Mouse (Mus musculus): ENCODE results near the gene Tmem62. TPM values are rescaled to one million over a fixed set of nuclear protein-coding genes. Genes with fewer than 3 reads are reported as not detected.
A peak's percentile ranks its signal among the peaks of the same experiment; 100 is the strongest.
"Not testable (repeated sequence)": the region's sequence is repeated elsewhere in the genome, so short reads cannot be mapped to it uniquely, and the experiment has no call there.

Gene Tmem62
- polyA plus RNA-seq, 1 experiment: 8.0 TPM

DNA sequence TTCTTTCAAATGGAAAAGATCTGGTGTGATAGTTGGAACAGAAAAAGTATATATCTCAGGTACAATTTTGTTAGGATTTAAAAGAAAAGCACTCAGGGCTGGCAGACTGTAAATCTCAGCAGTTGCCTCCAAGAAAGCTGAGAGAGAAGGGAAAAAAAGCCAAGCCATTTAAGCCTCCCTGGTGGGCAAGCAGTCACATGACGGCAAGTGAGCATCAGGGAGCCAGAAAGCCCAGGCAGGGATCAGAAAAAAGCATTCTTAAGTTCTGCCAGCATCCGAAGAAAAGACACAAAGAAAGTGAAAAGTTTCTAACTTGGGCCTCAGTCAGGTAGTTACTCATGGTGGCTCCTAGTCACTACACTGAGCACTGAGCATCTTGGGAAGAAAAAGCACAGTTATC, 6.8 kb downstream of the Tmem62 start:
- peaks cover 8% of the 10 kb centered on the region for H3K4me1 ChIP-seq (ENCODE audit: control insufficient read depth, insufficient read depth, low read length)
- TF ChIP-seq CTCF (IDR thresholded peaks at IDR 0.05; ENCODE audit: borderline replicate concordance, insufficient read depth, low read length): no peak
- no peak for TF ChIP-seq POLR2A (IDR thresholded peaks at IDR 0.05; ENCODE audit: low read depth, low read length)
- no peak overlapping the region for H3K27ac ChIP-seq (ENCODE audit: insufficient read depth, low read length)
- H3K4me3 ChIP-seq (ENCODE audit: insufficient read depth, low read length): no peak overlapping the region

DNA sequence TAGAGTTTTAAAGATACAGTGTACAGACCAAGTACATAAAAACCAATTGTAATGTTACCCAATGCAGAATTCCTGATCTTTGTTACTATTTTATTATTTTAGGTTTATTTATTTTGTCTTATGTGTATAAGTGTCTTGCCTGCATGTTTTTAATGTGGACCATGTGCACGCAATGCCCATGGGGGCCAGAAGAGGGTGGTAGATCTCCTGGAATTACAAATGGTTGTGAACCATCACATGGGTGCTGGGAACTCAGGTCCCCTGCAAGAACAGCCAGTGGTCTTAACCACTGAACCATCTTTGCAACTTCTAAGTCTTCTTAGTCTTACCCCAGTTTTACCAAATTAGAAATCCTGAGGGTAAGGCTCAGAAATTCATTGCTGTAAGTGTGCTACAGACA, 8.4 kb downstream of the Tmem62 start:
- Histone ChIP-seq H3K4me3 (ENCODE audit: insufficient read depth, low read length) (no peak overlapping the region), H3K4me1 (ENCODE audit: control insufficient read depth, insufficient read depth, low read length) (peaks cover 4% of the 10 kb centered on the region), H3K27ac (ENCODE audit: insufficient read depth, low read length) (no peak overlapping the region)
- TF ChIP-seq POLR2A (IDR thresholded peaks at IDR 0.05; ENCODE audit: low read depth, low read length) (no peak), CTCF (IDR thresholded peaks at IDR 0.05; ENCODE audit: borderline replicate concordance, insufficient read depth, low read length) (no peak)

DNA sequence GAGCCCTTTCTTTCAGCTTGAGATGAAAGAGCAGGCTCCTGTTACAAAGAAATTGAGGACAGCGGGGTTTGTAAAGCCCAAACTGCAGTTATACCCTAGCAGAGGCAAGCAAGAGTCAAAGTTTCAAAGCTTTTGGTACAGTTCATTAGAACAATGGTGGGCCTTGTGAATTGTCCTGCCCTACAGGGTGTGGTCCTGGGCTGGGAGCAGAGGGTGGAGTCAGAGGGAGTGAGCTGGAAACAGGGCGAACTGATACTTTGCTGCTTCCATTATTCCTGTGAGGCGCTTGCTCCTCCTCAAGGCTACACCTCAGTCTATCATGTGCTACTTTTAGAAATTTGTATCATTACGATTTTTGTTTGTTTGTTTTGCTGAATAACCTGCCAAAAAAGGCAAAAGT, 14.4 kb downstream of the Tmem62 start:
- Histone ChIP-seq H3K27ac (ENCODE audit: insufficient read depth, low read length) (no peak overlapping the region), H3K4me3 (ENCODE audit: insufficient read depth, low read length) (no peak overlapping the region), H3K4me1 (ENCODE audit: control insufficient read depth, insufficient read depth, low read length) (no peaks in the 10 kb centered on the region)
- TF ChIP-seq POLR2A (IDR thresholded peaks at IDR 0.05; ENCODE audit: low read depth, low read length) (no peak), CTCF (IDR thresholded peaks at IDR 0.05; ENCODE audit: borderline replicate concordance, insufficient read depth, low read length) (no peak)

DNA sequence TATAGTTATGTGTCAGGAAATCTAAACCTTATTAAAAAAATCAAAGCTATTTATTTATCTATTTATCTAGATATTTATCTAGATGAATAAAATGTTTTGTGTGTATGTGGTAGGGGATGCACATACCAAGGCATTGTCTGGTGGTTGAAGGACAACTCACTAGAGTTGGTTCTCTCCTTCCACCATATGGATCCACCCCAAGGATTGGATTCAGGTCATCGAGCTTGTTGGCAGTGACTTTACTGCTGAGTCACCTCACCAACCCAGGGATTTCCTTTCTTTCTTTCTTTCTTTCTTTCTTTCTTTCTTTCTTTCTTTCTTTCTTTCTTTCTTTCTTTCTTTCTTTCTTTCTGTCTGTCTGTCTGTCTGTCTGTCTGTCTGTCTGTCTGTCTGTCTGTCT, 19.8 kb downstream of the Tmem62 start:
- H3K27ac ChIP-seq (ENCODE audit: insufficient read depth, low read length); H3K4me1 ChIP-seq (ENCODE audit: control insufficient read depth, insufficient read depth, low read length); H3K4me3 ChIP-seq (ENCODE audit: insufficient read depth, low read length): not testable (repeated sequence)

- no peak overlapping the region for H3K27ac ChIP-seq (ENCODE audit: insufficient read depth, low read length)
- H3K4me3 ChIP-seq (ENCODE audit: insufficient read depth, low read length): no peak overlapping the region
- no peaks in the 10 kb centered on the region for H3K4me1 ChIP-seq (ENCODE audit: control insufficient read depth, insufficient read depth, low read length)
- TF ChIP-seq CTCF (IDR thresholded peaks at IDR 0.05; ENCODE audit: borderline replicate concordance, insufficient read depth, low read length) (no peak), POLR2A (IDR thresholded peaks at IDR 0.05; ENCODE audit: low read depth, low read length) (no peak)
Measured at GRCm38 (mm10) chr2:120998863-120999262, 22.0 kb downstream of the Tmem62 start.

DNA sequence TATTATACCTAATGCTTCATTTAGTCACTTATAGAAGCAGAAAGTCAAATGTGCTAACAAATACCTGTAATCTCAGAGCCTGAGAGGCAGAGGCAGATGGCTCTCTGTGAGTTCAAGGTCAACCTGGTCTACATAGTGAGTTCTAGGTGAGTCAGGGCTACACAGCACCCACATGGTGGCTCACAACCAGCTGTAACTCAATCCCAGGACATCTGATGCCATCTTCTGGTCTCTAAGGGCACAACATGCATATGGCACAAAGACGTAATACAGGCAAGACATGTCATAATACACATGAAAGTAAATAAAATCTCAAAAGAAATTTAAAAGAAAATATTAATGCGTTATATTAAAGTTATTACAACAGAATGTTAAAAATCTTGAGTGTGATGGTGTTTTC, 26.8 kb downstream of the Tmem62 start:
- TF ChIP-seq POLR2A (IDR thresholded peaks at IDR 0.05; ENCODE audit: low read depth, low read length): no peak
- 0 out of 2 replicates have a peak, but pooled peaks have one; percentile 14 for TF ChIP-seq CTCF (IDR thresholded peaks at IDR 0.05; ENCODE audit: borderline replicate concordance, insufficient read depth, low read length)
- Histone ChIP-seq H3K4me3 (ENCODE audit: insufficient read depth, low read length) (no peak overlapping the region), H3K4me1 (ENCODE audit: control insufficient read depth, insufficient read depth, low read length) (no peaks in the 10 kb centered on the region), H3K27ac (ENCODE audit: insufficient read depth, low read length) (no peak overlapping the region)

GRCm38 (mm10) chr2:121004018-121004811, 27.4 kb downstream of the Tmem62 start:
- Histone ChIP-seq H3K27ac (ENCODE audit: insufficient read depth, low read length) (no peak overlapping the region), H3K4me3 (ENCODE audit: insufficient read depth, low read length) (no peak overlapping the region), H3K4me1 (ENCODE audit: control insufficient read depth, insufficient read depth, low read length) (no peaks in the 10 kb centered on the region)
- TF ChIP-seq POLR2A (IDR thresholded peaks at IDR 0.05; ENCODE audit: low read depth, low read length) (no peak), CTCF (IDR thresholded peaks at IDR 0.05; ENCODE audit: borderline replicate concordance, insufficient read depth, low read length) (no peak)

DNA sequence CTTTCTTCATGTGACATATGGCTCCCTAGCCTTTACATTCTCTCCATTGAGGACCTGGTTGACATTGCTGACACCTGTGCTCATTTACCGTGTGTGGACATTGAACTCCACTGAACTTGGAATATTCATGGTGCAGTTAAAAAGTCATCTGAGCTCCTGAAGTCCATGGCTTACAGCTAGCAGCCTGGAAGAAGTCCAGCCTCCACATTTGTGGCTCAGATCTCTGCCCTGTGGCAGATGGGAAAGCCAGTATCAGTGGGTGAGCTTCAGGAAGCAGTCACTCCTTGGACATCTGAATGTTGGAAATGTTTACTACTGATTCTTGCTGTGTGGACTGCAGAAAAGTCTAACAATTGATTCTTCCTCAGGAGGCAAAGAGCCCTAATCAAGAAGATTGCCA, 30.2 kb downstream of the Tmem62 start:
- Histone ChIP-seq H3K27ac (ENCODE audit: insufficient read depth, low read length) (no peak overlapping the region), H3K4me1 (ENCODE audit: control insufficient read depth, insufficient read depth, low read length) (no peaks in the 10 kb centered on the region), H3K4me3 (ENCODE audit: insufficient read depth, low read length) (no peak overlapping the region)
- no peak for TF ChIP-seq CTCF (IDR thresholded peaks at IDR 0.05; ENCODE audit: borderline replicate concordance, insufficient read depth, low read length)
- no peak for TF ChIP-seq POLR2A (IDR thresholded peaks at IDR 0.05; ENCODE audit: low read depth, low read length)

- peak within 1 kb of the TSS; percentile 90 for H3K4me3 ChIP-seq (ENCODE audit: insufficient read depth, low read length)
- no peak within 1 kb of the TSS for H3K27ac ChIP-seq (ENCODE audit: insufficient read depth, low read length)
- no peak for TF ChIP-seq CTCF (IDR thresholded peaks at IDR 0.05; ENCODE audit: borderline replicate concordance, insufficient read depth, low read length)
- TF ChIP-seq POLR2A (IDR thresholded peaks at IDR 0.05; ENCODE audit: low read depth, low read length): peak; percentile 77
- H3K4me1 ChIP-seq (ENCODE audit: control insufficient read depth, insufficient read depth, low read length): no peaks in the 10 kb centered on the region
Measured at GRCm38 (mm10) chr2:121007925-121008663, 31.3 kb downstream of the Tmem62 start, which contains the start of gene Ccndbp1. Gene Ccndbp1 (plus strand): TSS chr2:121008403.

- H3K27ac ChIP-seq (ENCODE audit: insufficient read depth, low read length): no peak overlapping the region
- no peaks in the 10 kb centered on the region for H3K4me1 ChIP-seq (ENCODE audit: control insufficient read depth, insufficient read depth, low read length)
- H3K4me3 ChIP-seq (ENCODE audit: insufficient read depth, low read length): peak overlapping the region; percentile 90
- TF ChIP-seq POLR2A (IDR thresholded peaks at IDR 0.05; ENCODE audit: low read depth, low read length): no peak
- TF ChIP-seq CTCF (IDR thresholded peaks at IDR 0.05; ENCODE audit: borderline replicate concordance, insufficient read depth, low read length): no peak
Measured at GRCm38 (mm10) chr2:121008664-121009007, 31.8 kb downstream of the Tmem62 start.
